Mouse (Mus musculus): ENCODE measurements around the gene Krtap19-9b.

The Krtap19-9b gene

DNA sequence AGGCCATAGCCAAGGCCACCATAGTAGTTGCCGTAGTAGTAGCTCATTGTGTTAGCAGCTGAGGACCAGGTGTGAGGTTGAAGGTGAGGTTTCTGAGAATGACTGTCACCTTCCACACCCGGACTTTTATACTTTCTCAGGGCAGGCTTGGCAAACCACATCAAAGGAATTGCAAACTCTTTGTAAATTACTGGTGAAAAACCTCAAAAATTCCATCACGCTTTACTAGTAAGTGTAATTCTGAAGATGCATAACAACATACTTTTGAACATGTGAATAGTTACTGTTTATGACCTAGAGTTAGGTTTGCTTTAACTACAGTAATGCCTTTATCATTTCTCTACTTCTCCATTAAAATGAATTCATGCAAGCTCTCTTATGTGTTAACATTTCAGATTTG, at the start of gene Krtap19-9b:
Gene Krtap19-9b, minus strand, starts transcription at position 101 of the 400 bp plus-strand sequence.
- in situ Hi-C loops (cut with MboI), result no loop called here

DNA sequence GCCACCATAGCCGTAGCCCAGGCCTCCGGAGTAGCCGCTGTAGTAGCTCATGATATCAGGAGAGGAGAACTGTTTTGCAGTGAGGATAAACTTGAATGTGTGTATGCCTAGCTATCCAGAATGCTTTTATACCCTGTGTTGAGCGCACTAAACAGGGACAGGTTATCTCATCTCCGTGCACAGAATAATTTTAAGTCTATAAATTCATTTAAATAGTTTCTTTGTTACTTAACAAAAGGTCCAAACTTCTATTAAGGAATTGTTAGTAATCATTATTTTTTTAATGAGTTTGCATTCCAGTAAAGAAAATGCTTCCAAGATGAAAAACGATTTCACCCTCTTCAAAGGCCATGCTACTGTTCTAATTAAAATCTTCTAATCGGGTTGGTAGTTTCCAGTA, 30.7 kb upstream of the Krtap19-9b start, which contains the start of gene Krtap16-3:
Gene Krtap16-3, minus strand, starts transcription at position 101 of the 400 bp plus-strand sequence.
- in situ Hi-C loops (cut with MboI), result no loop called here

DNA sequence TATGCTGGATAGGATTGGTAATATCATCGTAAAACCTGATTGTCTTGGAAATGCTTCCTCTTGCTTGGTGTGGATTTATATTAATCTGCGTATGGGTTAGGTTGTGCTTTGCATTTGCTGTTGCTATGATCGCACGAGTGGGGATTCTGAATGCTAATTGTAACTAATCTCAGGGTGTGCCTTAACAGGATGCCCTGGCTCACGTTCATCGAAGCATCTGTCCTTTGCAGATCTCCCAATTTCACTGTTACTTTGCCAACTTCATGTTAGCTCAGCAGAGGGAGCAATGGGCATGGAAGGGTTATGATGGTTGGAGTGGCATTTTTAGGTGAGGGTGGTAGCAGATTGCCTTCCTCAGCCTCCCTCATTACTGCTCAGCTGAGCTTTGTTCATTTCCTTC, 9.0 kb upstream of the Krtap19-9b start:
- in situ Hi-C loops (cut with MboI), result no loop called here

GRCm38 (mm10) chr16:88938252-88938651, 6.2 kb upstream of the Krtap19-9b start:
- in situ Hi-C loops (cut with MboI), result no loop called here

GRCm38 (mm10) chr16:88896357-88896756, 35.7 kb downstream of the Krtap19-9b start, which contains the start of gene Krtap19-5:
TSS of gene Krtap19-5 (minus strand) at chr16:88896457.
- in situ Hi-C loops (cut with MboI), result no loop called here

GRCm38 (mm10) chr16:88886870-88887269, 45.2 kb downstream of the Krtap19-9b start:
- in situ Hi-C loops (cut with MboI), result no loop called here

DNA sequence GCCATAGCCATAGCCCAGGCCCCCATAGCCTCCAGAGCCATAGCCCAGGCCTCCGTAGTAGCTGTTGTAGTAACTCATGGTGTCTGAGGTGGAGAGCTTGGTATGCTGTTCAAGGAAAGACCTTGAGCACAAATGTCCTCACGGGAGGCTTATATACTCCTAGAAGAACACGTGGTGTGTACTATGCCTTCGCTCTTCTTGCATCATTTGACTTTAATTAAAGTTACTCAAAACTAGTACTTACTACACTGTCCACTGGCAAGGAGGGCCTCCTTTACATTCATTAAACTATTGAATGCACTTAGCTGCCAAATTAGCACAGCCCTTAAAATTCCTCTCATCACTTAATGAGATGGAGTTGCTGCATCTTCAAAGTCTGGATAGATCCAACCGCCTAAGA, 47.1 kb downstream of the Krtap19-9b start, which contains the start of gene Krtap19-4:
Gene Krtap19-4, minus strand, starts transcription at position 101 of the 400 bp plus-strand sequence.
- in situ Hi-C loops (cut with MboI), result no loop called here

All from mature B cell (primary cell).